8 mouse cellular contexts compared by ENCODE assay signal in genomic region chrX:152996105-152996504, GRCm38 (mm10). TPM values are rescaled to one million over a fixed set of nuclear protein-coding genes. Genes with fewer than 3 reads are reported as not detected.
"Had no signal": no experiment of that assay in that cellular context is flagged by ENCODE, and none has a peak within 500 bp of the region (broad histone marks: within the 10 kb centered on the region; RNA-seq: fewer than 3 reads in every experiment).

No protein-coding gene starts in this region.

RNA-seq across cellular contexts. Expression of gene Usp51, which starts 10.2 kb away (rescaled TPM):
- total RNA-seq: gastrocnemius, adult 18-20 months; gastrocnemius, adult 2 months; gastrocnemius, adult 8-10 months; gastrocnemius, postnatal 25 days; gastrocnemius, postnatal 36 days; heart, adult 18-20 months; heart, adult 2 months; heart, adult 8-10 months had no signal
